Mouse (Mus musculus): ENCODE results near the gene Btd.

Gene Btd

GRCm38 (mm10) chr14:31644931-31645547 lies 4.2 kb downstream of the Btd start:
- peak; percentile 22 to 75 for DNase-seq (ENCODE audit: inconsistent age in 2 of 2, low spot score in 1 of 2)

GRCm38 (mm10) chr14:31645920-31646319 lies 5.1 kb downstream of the Btd start:
- peak in 1 of 2 experiments; percentile 57 for DNase-seq (ENCODE audit: inconsistent age in 2 of 2, low spot score in 1 of 2)

GRCm38 (mm10) chr14:31647991-31648390 lies 7.2 kb downstream of the Btd start:
- DNase-seq (ENCODE audit: inconsistent age in 2 of 2, low spot score in 1 of 2), result no peak

GRCm38 (mm10) chr14:31650347-31650746 lies 9.5 kb downstream of the Btd start:
- peak in 1 of 2 experiments; percentile 35 for DNase-seq (ENCODE audit: inconsistent age in 2 of 2, low spot score in 1 of 2)

GRCm38 (mm10) chr14:31651206-31651605 lies 10.4 kb downstream of the Btd start:
- peak in 1 of 2 experiments; percentile 58 for DNase-seq (ENCODE audit: inconsistent age in 2 of 2, low spot score in 1 of 2)

GRCm38 (mm10) chr14:31652106-31652505 lies 11.3 kb downstream of the Btd start:
- DNase-seq (ENCODE audit: inconsistent age in 2 of 2, low spot score in 1 of 2), result no peak

- no peak for DNase-seq (ENCODE audit: inconsistent age in 2 of 2, low spot score in 1 of 2)
These were observed 11.8 kb downstream of the Btd start for GRCm38 (mm10) chr14:31652624-31653023.

- DNase-seq (ENCODE audit: inconsistent age in 2 of 2, low spot score in 1 of 2), result no peak
These were observed 12.5 kb downstream of the Btd start for GRCm38 (mm10) chr14:31653101-31653875.

GRCm38 (mm10) chr14:31654816-31655215 lies 14.0 kb downstream of the Btd start:
- DNase-seq (ENCODE audit: inconsistent age in 2 of 2, low spot score in 1 of 2), result peak in 1 of 2 experiments; percentile 34

GRCm38 (mm10) chr14:31655406-31655805 lies 14.6 kb downstream of the Btd start:
- no peak for DNase-seq (ENCODE audit: inconsistent age in 2 of 2, low spot score in 1 of 2)

GRCm38 (mm10) chr14:31656386-31656785 lies 15.6 kb downstream of the Btd start:
- peak in 1 of 2 experiments; percentile 23 for DNase-seq (ENCODE audit: inconsistent age in 2 of 2, low spot score in 1 of 2)

GRCm38 (mm10) chr14:31656857-31657645 lies 16.2 kb downstream of the Btd start:
- peak; percentile 64 to 90 for DNase-seq (ENCODE audit: inconsistent age in 2 of 2, low spot score in 1 of 2)

GRCm38 (mm10) chr14:31658126-31658680 lies 17.4 kb downstream of the Btd start:
- DNase-seq (ENCODE audit: inconsistent age in 2 of 2, low spot score in 1 of 2), result peak in 1 of 2 experiments; percentile 56

GRCm38 (mm10) chr14:31659501-31660181 lies 18.8 kb downstream of the Btd start:
- peak; percentile 73 to 88 for DNase-seq (ENCODE audit: inconsistent age in 2 of 2, low spot score in 1 of 2)

GRCm38 (mm10) chr14:31660312-31661093 lies 19.7 kb downstream of the Btd start:
- DNase-seq (ENCODE audit: inconsistent age in 2 of 2, low spot score in 1 of 2), result peak in 1 of 2 experiments; percentile 55

GRCm38 (mm10) chr14:31661671-31662554 lies 21.1 kb downstream of the Btd start:
- peak; percentile 92 to 96 for DNase-seq (ENCODE audit: inconsistent age in 2 of 2, low spot score in 1 of 2)

- peak; percentile 73 to 87 for DNase-seq (ENCODE audit: inconsistent age in 2 of 2, low spot score in 1 of 2)
These were observed 21.9 kb downstream of the Btd start for GRCm38 (mm10) chr14:31662555-31663211.

- no peak for DNase-seq (ENCODE audit: inconsistent age in 2 of 2, low spot score in 1 of 2)
These were observed 22.7 kb downstream of the Btd start for GRCm38 (mm10) chr14:31663376-31664099.
